Comparison of ENCODE assay signal across 8 mouse cellular contexts in the genomic region with DNA sequence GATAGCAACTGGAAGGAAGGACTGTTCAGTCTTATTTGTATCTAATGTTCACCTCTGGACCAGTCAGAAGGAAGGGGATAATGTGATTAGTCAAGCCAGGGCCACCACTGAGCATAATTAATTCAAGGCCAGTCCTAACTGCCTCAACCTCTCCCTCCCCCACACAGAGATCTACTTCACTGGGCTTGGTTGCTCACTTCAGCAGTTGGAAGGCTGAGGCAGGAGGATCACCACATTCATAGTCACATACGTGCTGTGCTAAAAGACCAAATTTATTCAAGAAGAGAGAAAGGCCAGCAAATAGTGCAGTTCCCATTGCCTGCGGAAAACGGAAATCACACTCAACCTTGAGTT. TPM values are rescaled to one million over a fixed set of nuclear protein-coding genes. Genes with fewer than 3 reads are reported as not detected.
DNase-seq lines count a peak whose midpoint lies in the region; ATAC-seq and TF ChIP-seq lines count a peak whose summit lies in the region.

No protein-coding gene starts in this region.

- peak overlapping the region; percentile 79 for H3K4me3 ChIP-seq in heart, embryonic 11.5 days (ENCODE audit: low read depth, low read length)
- H3K4me3 ChIP-seq in G1E (ENCODE audit: low read depth, low read length) (peak overlapping the region; percentile 81), macrophage (ENCODE audit: inconsistent target) (peak overlapping the region; percentile 56)
- H3K4me3 ChIP-seq in hindbrain, embryonic 11.5 days (ENCODE audit: low read depth, low read length): peak overlapping the region; percentile 58

- H3K79me2 ChIP-seq in macrophage (ENCODE audit: inconsistent target): peaks cover 4% of the 10 kb centered on the region; the same call in 1 of the 2 replicates

- H3K4me2 ChIP-seq in heart, embryonic 11.5 days: peak overlapping the region; percentile 80
- peak overlapping the region; percentile 66 for H3K4me2 ChIP-seq in hindbrain, embryonic 11.5 days (replicated peaks; ENCODE audit: low read depth, low read length)

- 31% methylated on average over 3 of the region's 3 CpGs for WGBS in heart, embryonic 11.5 days (ENCODE audit: insufficient replicate concordance)
- WGBS in hindbrain, embryonic 11.5 days: 31% methylated on average over 3 of the region's 3 CpGs
- WGBS in macrophage (ENCODE audit: missing documents): 23% methylated on average over 3 of the region's 3 CpGs

- peak overlapping the region; percentile 92 for H3K9ac ChIP-seq in heart, embryonic 11.5 days (ENCODE audit: low read depth, low read length)
- peak overlapping the region; percentile 77 for H3K9ac ChIP-seq in hindbrain, embryonic 11.5 days (ENCODE audit: low read depth, low read length)

- 0 out of 2 replicates have a peak, but pooled peaks cover 6% of the 10 kb centered on the region for H3K4me1 ChIP-seq in heart, embryonic 11.5 days (ENCODE audit: control insufficient read depth, insufficient read depth, low read length)
- peaks cover 22% of the 10 kb centered on the region for H3K4me1 ChIP-seq in G1E (ENCODE audit: insufficient read depth, low read depth, low read length)
- no peaks in the 10 kb centered on the region for H3K4me1 ChIP-seq in hindbrain, embryonic 11.5 days (replicated peaks; ENCODE audit: control insufficient read depth, insufficient read depth, low read length)

- DNase-seq in heart, adult 18-20 months: no peak
- DNase-seq in G1E (ENCODE audit: low spot score): peak; percentile 7
- DNase-seq in hindbrain, embryonic 11.5 days (ENCODE audit: low spot score): no peak
- no peak for DNase-seq in thymus, adult 18-20 months
- no peak for DNase-seq in spleen, postnatal 36 days (ENCODE audit: low spot score in 2 of 2)

- H3K27me3 ChIP-seq in heart, embryonic 11.5 days (ENCODE audit: control insufficient read depth, insufficient read depth, low read length): no peaks in the 10 kb centered on the region
- peaks cover 9% of the 10 kb centered on the region for H3K27me3 ChIP-seq in G1E (ENCODE audit: insufficient read depth, low read length)
- no peaks in the 10 kb centered on the region for H3K27me3 ChIP-seq in hindbrain, embryonic 11.5 days (ENCODE audit: control insufficient read depth, insufficient read depth, low read length)

- ATAC-seq in heart, embryonic 11.5 days (replicated peaks; ENCODE audit: insufficient number of reproducible peaks, low FRiP score, low TSS enrichment): no peak
- ATAC-seq in G1E (ENCODE audit: extremely low read depth, insufficient number of reproducible peaks, low FRiP score, poor library complexity, severe bottlenecking): no peak
- ATAC-seq in hindbrain, embryonic 11.5 days (ENCODE audit: low FRiP score): peak; percentile 40
- ATAC-seq in erythroid progenitor cell, adult 5-6 weeks (replicated peaks; ENCODE audit: low FRiP score, poor library complexity, severe bottlenecking): no peak

- H3K9me3 ChIP-seq in heart, embryonic 11.5 days (replicated peaks; ENCODE audit: control insufficient read depth, low read length): no peaks in the 10 kb centered on the region
- H3K9me3 ChIP-seq in G1E (replicated peaks): no peaks in the 10 kb centered on the region
- no peaks in the 10 kb centered on the region for H3K9me3 ChIP-seq in hindbrain, embryonic 11.5 days (ENCODE audit: control insufficient read depth, low read length)

- no peak for TF ChIP-seq CTCF in G1E (IDR thresholded peaks at IDR 0.05; ENCODE audit: low read depth, low read length)

- H3K36me3 ChIP-seq in heart, embryonic 11.5 days (ENCODE audit: control insufficient read depth, insufficient read depth, low read length): 0 out of 2 replicates have a peak, but pooled peaks cover 3% of the 10 kb centered on the region
- H3K36me3 ChIP-seq in G1E (replicated peaks) (peaks cover 23% of the 10 kb centered on the region), macrophage (ENCODE audit: inconsistent target) (no peaks in the 10 kb centered on the region)
- H3K36me3 ChIP-seq in hindbrain, embryonic 11.5 days (ENCODE audit: control insufficient read depth, insufficient read depth, low read length): no peaks in the 10 kb centered on the region

- peak overlapping the region; percentile 90; the same call in 1 of the 2 replicates for H3K27ac ChIP-seq in heart, embryonic 11.5 days (ENCODE audit: low read depth, low read length)
- H3K27ac ChIP-seq in hindbrain, embryonic 11.5 days (ENCODE audit: low read depth, low read length): peak overlapping the region; percentile 67; the same call in 1 of the 2 replicates
- H3K27ac ChIP-seq in macrophage: 0 out of 2 replicates have a peak overlapping the region, but pooled peaks have one; percentile 10

RNA-seq across cellular contexts. Expression of gene Zfp3, which starts 0.5 kb away (rescaled TPM):
- polyA plus RNA-seq in heart, embryonic 11.5 days (2014; fragmentation: Nextera tagmentation; extraction: Ambion mirVana): 7.1 and 9.3 TPM in 2 replicates
- total RNA-seq in heart, adult 18-20 months (2021): 1 to 10 TPM; 7.5 to 7.7 TPM
- total RNA-seq in G1E (2014; fragmentation: Nextera tagmentation) (12.8 TPM in 2 replicates), G1E (2017) (5.4 and 5.6 TPM in 2 replicates)
- polyA plus RNA-seq in G1E (2012) (2.6 and 2.8 TPM in 2 replicates), macrophage (2018) (3.6 to 4.3 TPM (median 3.6 TPM) in 3 replicates)
- polyA plus RNA-seq in hindbrain, embryonic 11.5 days (2014; fragmentation: Nextera tagmentation; extraction: Ambion mirVana): 9.0 and 11.1 TPM in 2 replicates
- total RNA-seq in macrophage (2018; cell fraction: chromatin; rRNA removed): 10 to 100 TPM in 8 of 26 experiments, 1 to 10 TPM in 16, under 1 TPM in 2; 0.58 to 21.9 (median 5.1) TPM
- total RNA-seq in macrophage (2018; cell fraction: cytosol; rRNA removed): 1 to 10 TPM in 21 of 26 experiments, under 1 TPM in 5; 0.61 to 5.6 (median 3.6) TPM
- total RNA-seq in macrophage (2018; cell fraction: nucleus; rRNA removed): 10 to 100 TPM in 7 of 26 experiments, 1 to 10 TPM in 14, under 1 TPM in 3, not detected in 2; 0.64 to 16.7 (median 3.8) TPM
- 1.8 TPM in 1 of 2 replicates, not detected in the other for total RNA-seq in erythroid progenitor cell, adult 5-6 weeks (2015; ENCODE audit: low replicate concordance)
- 0.30 and 0.90 TPM in 2 replicates for total RNA-seq in erythroid progenitor cell, adult 5-6 weeks (2017; ENCODE audit: low replicate concordance)

RNA-seq across cellular contexts. Expression of gene Scimp, which starts 48.8 kb away (rescaled TPM):
- polyA plus RNA-seq in heart, embryonic 11.5 days (2014; fragmentation: Nextera tagmentation; extraction: Ambion mirVana): 0.27 TPM in 1 of 2 replicates, not detected in the other
- total RNA-seq in heart, adult 18-20 months (2021): 1 to 10 TPM in 1 of 2 experiments, under 1 TPM in 1; 0.42 to 1.1 TPM
- total RNA-seq in G1E (2014; fragmentation: Nextera tagmentation) (not detected in 2 replicates), G1E (2017) (not detected in 2 replicates)
- polyA plus RNA-seq in G1E (2012) (not detected in 2 replicates), macrophage (2018) (1.2 to 5.3 TPM (median 2.4 TPM) in 3 replicates)
- polyA plus RNA-seq in hindbrain, embryonic 11.5 days (2014; fragmentation: Nextera tagmentation; extraction: Ambion mirVana): 0.22 TPM in 1 of 2 replicates, not detected in the other
- total RNA-seq in macrophage (2018; cell fraction: chromatin; rRNA removed): 1 to 10 TPM in 10 of 26 experiments, under 1 TPM in 3, not detected in 13; 0.74 to 3.1 (median 1.2) TPM
- total RNA-seq in macrophage (2018; cell fraction: cytosol; rRNA removed): 10 to 100 TPM in 8 of 26 experiments, 1 to 10 TPM in 18; 1.1 to 16.8 (median 5.2) TPM
- total RNA-seq in macrophage (2018; cell fraction: nucleus; rRNA removed): 10 to 100 TPM in 4 of 26 experiments, 1 to 10 TPM in 17, under 1 TPM in 2, not detected in 3; 0.75 to 12.7 (median 3.5) TPM
- not detected in 2 replicates for total RNA-seq in erythroid progenitor cell, adult 5-6 weeks (2015; ENCODE audit: low replicate concordance)
- total RNA-seq in erythroid progenitor cell, adult 5-6 weeks (2017; ENCODE audit: low replicate concordance): not detected in 2 replicates

Comparison
In these comparisons a context has a peak if more than half of its experiments do, and no peak if none do; other contexts are left out.
1. H3K27ac ChIP-seq: peak in every context shown above with its lines; median percentile 90 in heart, embryonic 11.5 days; 67 in hindbrain, embryonic 11.5 days; 10 in macrophage.